Mouse (Mus musculus): ENCODE data around the gene Itgb5. TPM values are rescaled to one million over a fixed set of nuclear protein-coding genes. Genes with fewer than 3 reads are reported as not detected.

Itgb5 gene
- total and polyA plus RNA-seq, 3 experiments: 0.27 to 0.58 TPM; not detected in 1

GRCm38 (mm10) chr16:33979855-33980254 is 150.4 kb downstream of the Itgb5 start:
- Histone ChIP-seq H3K36me3 (ENCODE audit: control insufficient read depth in 1 of 2, insufficient read depth in 2 of 2, low read length in 2 of 2) (no peaks in the 10 kb centered on the region), H3K9ac (ENCODE audit: control insufficient read depth, low read depth, low read length, poor library complexity, severe bottlenecking) (no peak overlapping the region), H3K79me2 (ENCODE audit: control insufficient read depth, insufficient read depth, low read length, poor library complexity) (no peaks in the 10 kb centered on the region), H3K4me1 (ENCODE audit: control insufficient read depth in 1 of 2, insufficient read depth in 2 of 2, low read length in 2 of 2) (no peaks in the 10 kb centered on the region), H3K4me3 (ENCODE audit: control insufficient read depth in 1 of 2, insufficient read depth in 1 of 2, low read depth in 2 of 2, low read length in 2 of 2) (no peak overlapping the region), H3K27me3 (ENCODE audit: control insufficient read depth in 1 of 2, insufficient read depth in 2 of 2, low read length in 2 of 2) (peaks cover 2% of the 10 kb centered on the region in 2 experiments; a peak in 2 of 4 replicates), H3K27ac (ENCODE audit: control insufficient read depth, low read depth, low read length) (no peak overlapping the region), H3K9me3 (replicated peaks; ENCODE audit: insufficient read depth, low read length) (no peaks in the 10 kb centered on the region)
- TF ChIP-seq RAD21 (IDR thresholded peaks at IDR 0.05; ENCODE audit: low read depth, low read length): no peak
- no peak for TF ChIP-seq ZKSCAN1 (IDR thresholded peaks at IDR 0.05; ENCODE audit: low read depth, low read length)
- TF ChIP-seq GABPA (IDR thresholded peaks at IDR 0.05; ENCODE audit: low read depth, low read length): no peak
- no peak for TF ChIP-seq POLR2AphosphoS2 (IDR thresholded peaks at IDR 0.05; ENCODE audit: low read length)
- TF ChIP-seq MAZ (IDR thresholded peaks at IDR 0.05; ENCODE audit: low read depth, low read length): no peak
- no peak for TF ChIP-seq MAFK (IDR thresholded peaks at IDR 0.05; ENCODE audit: borderline replicate concordance, low read depth, low read length)
- no peak for TF ChIP-seq POLR2AphosphoS5 (IDR thresholded peaks at IDR 0.05; ENCODE audit: borderline replicate concordance, low read depth, low read length)
- DNase-seq (ENCODE audit: low read depth, low spot score): no peak

- no peaks in the 10 kb centered on the region for H3K79me2 ChIP-seq (ENCODE audit: control insufficient read depth, insufficient read depth, low read length, poor library complexity)
- H3K4me3 ChIP-seq (ENCODE audit: control insufficient read depth in 1 of 2, insufficient read depth in 1 of 2, low read depth in 2 of 2, low read length in 2 of 2): no peak overlapping the region
- TF ChIP-seq POLR2AphosphoS5 (IDR thresholded peaks at IDR 0.05; ENCODE audit: borderline replicate concordance, low read depth, low read length) (peak; percentile 75; the same call in 1 of the 2 replicates), SMC3 (IDR thresholded peaks at IDR 0.05; ENCODE audit: low read depth, low read length) (no peak)
- no peaks in the 10 kb centered on the region for H3K36me3 ChIP-seq (ENCODE audit: control insufficient read depth in 1 of 2, insufficient read depth in 2 of 2, low read length in 2 of 2)
- H3K27ac ChIP-seq (ENCODE audit: control insufficient read depth, low read depth, low read length): no peak overlapping the region
- H3K9ac ChIP-seq (ENCODE audit: control insufficient read depth, low read depth, low read length, poor library complexity, severe bottlenecking): no peak overlapping the region
- peaks cover 0 to under 1% of the 10 kb centered on the region in 2 experiments; a peak in 1 of 4 replicates for H3K27me3 ChIP-seq (ENCODE audit: control insufficient read depth in 1 of 2, insufficient read depth in 2 of 2, low read length in 2 of 2)
- no peaks in the 10 kb centered on the region for H3K9me3 ChIP-seq (replicated peaks; ENCODE audit: insufficient read depth, low read length)
- no peak for DNase-seq (ENCODE audit: low read depth, low spot score)
- H3K4me1 ChIP-seq (ENCODE audit: control insufficient read depth in 1 of 2, insufficient read depth in 2 of 2, low read length in 2 of 2): peaks cover 0 to 3% of the 10 kb centered on the region in 2 experiments; a peak in 1 of 4 replicates
These were observed 154.2 kb downstream of the Itgb5 start for GRCm38 (mm10) chr16:33983712-33984111.

DNA sequence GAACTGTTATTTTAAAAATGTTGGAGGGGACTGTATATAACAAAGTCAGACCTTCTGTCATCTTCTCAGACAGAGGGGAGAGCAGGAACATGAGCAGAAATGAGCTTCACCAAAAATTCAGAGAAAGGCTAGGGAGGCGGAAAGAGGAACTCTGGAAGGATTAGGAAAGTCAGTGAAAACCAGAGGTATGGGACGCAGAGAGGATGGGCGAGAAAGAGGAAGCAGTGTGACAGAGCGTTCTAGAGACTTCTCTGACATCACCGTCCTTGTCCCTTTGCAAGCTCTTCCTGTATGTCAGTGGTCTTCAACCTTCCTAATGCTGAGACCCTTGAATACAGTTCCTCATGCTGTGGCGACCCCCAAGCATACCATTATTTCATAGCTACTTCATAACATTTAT is 155.9 kb downstream of the Itgb5 start:
- Histone ChIP-seq H3K9me3 (replicated peaks; ENCODE audit: insufficient read depth, low read length) (no peaks in the 10 kb centered on the region), H3K4me1 (ENCODE audit: control insufficient read depth in 1 of 2, insufficient read depth in 2 of 2, low read length in 2 of 2) (peaks cover 0 to 3% of the 10 kb centered on the region in 2 experiments; a peak in 1 of 4 replicates), H3K79me2 (ENCODE audit: control insufficient read depth, insufficient read depth, low read length, poor library complexity) (no peaks in the 10 kb centered on the region), H3K9ac (ENCODE audit: control insufficient read depth, low read depth, low read length, poor library complexity, severe bottlenecking) (no peak overlapping the region), H3K27ac (ENCODE audit: control insufficient read depth, low read depth, low read length) (no peak overlapping the region), H3K4me3 (ENCODE audit: control insufficient read depth in 1 of 2, insufficient read depth in 1 of 2, low read depth in 2 of 2, low read length in 2 of 2) (no peak overlapping the region), H3K27me3 (ENCODE audit: control insufficient read depth in 1 of 2, insufficient read depth in 2 of 2, low read length in 2 of 2) (no peaks in the 10 kb centered on the region), H3K36me3 (ENCODE audit: control insufficient read depth in 1 of 2, insufficient read depth in 2 of 2, low read length in 2 of 2) (no peaks in the 10 kb centered on the region)
- DNase-seq (ENCODE audit: low read depth, low spot score): peak; percentile 40
- TF ChIP-seq MAX (IDR thresholded peaks at IDR 0.05; ENCODE audit: low read length) (no peak), MAFK (IDR thresholded peaks at IDR 0.05; ENCODE audit: borderline replicate concordance, low read depth, low read length) (no peak), POLR2AphosphoS5 (IDR thresholded peaks at IDR 0.05; ENCODE audit: borderline replicate concordance, low read depth, low read length) (no peak), NRF1 (IDR thresholded peaks at IDR 0.05; ENCODE audit: insufficient read depth, low read depth, low read length, poor library complexity, severe bottlenecking) (no peak), MEF2A (IDR thresholded peaks at IDR 0.05; ENCODE audit: extremely low read depth, insufficient replicate concordance, low read depth, low read length, poor library complexity, severe bottlenecking) (no peak), USF1 (IDR thresholded peaks at IDR 0.05; ENCODE audit: low read depth, low read length) (no peak), MXI1 (IDR thresholded peaks at IDR 0.05; ENCODE audit: low read depth, low read length) (no peak), POLR2AphosphoS2 (IDR thresholded peaks at IDR 0.05; ENCODE audit: low read length) (no peak), RCOR1 (IDR thresholded peaks at IDR 0.05; ENCODE audit: low read depth, low read length) (no peak), TBP (IDR thresholded peaks at IDR 0.05; ENCODE audit: low read depth, low read length) (no peak), RAD21 (IDR thresholded peaks at IDR 0.05; ENCODE audit: low read depth, low read length) (no peak), MYB (IDR thresholded peaks at IDR 0.05; ENCODE audit: low read depth, low read length) (no peak), JUND (IDR thresholded peaks at IDR 0.05; ENCODE audit: low read depth, low read length) (no peak)
